Mouse (Mus musculus) testis, postnatal 14 days (tissue): ENCODE data around the gene Arpp19.

Source experiments
- DNase-seq: peaks from one replicate; pipeline ENCODE4 v3.0.0; 2021; ENCODE audit warnings: low spot score

Arpp19 gene

DNA sequence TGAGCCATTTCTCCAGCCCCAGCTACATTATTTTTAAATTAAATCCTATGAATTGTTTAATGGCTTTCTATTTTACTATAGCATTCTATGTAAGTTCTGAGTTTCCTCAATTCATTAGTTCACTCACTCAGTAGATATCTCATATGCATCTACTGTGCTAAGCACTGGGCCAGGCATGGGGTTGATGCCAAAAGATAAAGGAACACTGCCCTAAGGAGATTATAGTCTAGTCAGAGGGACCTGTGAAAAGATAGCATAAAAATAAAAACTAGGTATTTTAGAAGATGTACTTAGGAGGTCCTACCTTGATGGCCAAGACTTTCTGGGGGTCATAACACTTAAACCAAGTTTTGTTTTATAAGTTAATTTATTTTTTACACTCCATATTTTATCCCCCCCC is 64.7 kb downstream of the Arpp19 start:
- no peak for DNase-seq
